Mouse (Mus musculus) ovary, adult 10 weeks (tissue): Measurements from ENCODE around the gene Serpina3b. TPM values are rescaled to one million over a fixed set of nuclear protein-coding genes. Genes with fewer than 3 reads are reported as not detected.

ENCODE experiments used
- polyA plus RNA-seq: library from polyadenylated mRNA; stranded (reverse); fragments of 350-450 nt; fragmentation: Illumina TruSeq; extraction: RNeasy Lipid Tissue Mini Kit (QIAGEN cat#74804); gene quantifications from one replicate; pipeline ENCODE4 v1.2.3, GENCODE M21; 2014

Gene Serpina3b
- polyA plus RNA-seq: not detected

DNA sequence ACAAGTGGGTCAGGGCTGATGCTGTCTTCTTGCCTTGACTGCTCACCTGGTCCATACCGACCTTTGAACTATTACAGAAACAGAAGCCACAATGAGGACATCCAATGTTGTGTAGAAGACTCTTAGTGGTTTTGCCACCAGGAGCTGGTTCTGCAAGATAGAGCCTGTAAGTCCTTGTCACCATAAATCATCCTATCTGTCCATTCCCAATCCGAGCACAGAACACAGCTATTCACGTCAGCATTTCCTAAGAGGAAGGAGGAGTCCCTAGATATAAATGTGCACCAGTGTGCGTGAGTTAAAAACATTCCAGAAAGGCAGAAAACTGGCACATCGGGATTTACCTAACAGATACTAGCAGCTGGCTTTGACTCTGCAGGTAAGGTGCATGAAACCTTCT is at the start of gene Serpina3b:
TSS of gene Serpina3b (plus strand) at position 301 of the 400 bp plus-strand sequence.

DNA sequence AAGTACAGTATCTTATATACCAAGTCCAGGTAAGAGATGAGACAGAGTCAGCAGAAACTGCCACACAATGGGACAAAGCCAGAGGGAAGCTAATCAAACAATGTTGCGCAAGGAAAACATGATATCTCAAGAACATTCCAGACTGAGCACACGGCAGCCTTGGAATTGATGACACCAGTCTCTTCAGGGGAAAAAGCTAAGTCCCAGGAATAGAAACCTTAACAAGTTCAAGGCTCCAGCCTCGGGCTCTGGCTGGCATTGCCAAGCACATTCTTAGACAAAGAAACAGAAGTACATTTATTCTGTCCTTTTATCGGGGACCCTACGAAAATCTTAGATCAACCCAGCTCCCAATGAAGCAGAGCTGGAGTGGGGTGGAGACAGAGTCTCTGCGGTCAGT is 27.0 kb upstream of the Serpina3b start, which contains the start of gene Serpina5:
TSS of gene Serpina5 (plus strand) at position 346 of the 400 bp plus-strand sequence.

DNA sequence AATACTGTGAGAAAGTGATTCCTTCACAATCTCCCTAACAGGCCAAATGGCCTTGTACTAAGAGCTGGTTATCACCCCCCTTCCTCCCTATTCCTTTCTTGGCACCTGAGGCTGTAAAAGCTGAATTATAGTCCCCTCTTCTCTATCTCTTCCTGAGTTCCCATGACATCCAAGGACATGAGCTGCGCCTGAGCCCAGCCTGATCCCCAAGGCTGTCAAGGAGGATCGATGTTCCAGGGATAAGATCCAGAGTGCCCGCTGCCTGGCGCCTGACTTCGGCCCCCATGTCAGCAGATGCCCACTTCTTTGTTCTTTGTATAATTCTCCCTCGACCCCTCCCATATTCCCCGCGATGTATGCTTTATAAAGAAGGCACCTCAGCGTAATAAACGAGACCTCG is 15.5 kb upstream of the Serpina3b start, which contains the start of gene Serpina3a:
TSS of gene Serpina3a (plus strand) at position 392 of the 400 bp plus-strand sequence.

DNA sequence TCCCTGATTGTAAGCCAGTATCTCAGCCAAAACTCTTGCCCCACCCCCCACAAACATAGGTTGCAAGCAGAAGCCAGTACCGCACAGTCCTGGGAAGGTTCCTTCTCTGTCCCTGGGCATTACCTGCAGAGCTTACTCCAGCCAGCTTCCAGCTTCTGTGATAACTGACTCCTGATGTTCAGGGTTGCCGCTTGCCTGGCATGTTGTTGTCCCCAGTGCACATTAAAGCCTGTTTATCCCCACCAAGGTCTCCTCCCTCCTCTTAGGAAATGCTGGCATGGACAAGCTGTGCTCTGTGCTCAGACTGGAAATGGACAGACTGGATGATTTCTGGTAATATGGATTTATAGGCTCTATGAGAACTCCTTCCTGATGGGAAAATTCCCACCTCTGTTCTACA is 25.9 kb downstream of the Serpina3b start, which contains the start of gene Serpina3c:
TSS of gene Serpina3c (minus strand) at position 215 of the 400 bp plus-strand sequence.

Other genes starting within 250 kb of the Serpina3b start
- not detected for gene Serpina1c, start 223.1 kb upstream of the Serpina3b start, polyA plus RNA-seq
- 20.9 TPM for gene Serpina1e, start 169.0 kb upstream of the Serpina3b start, polyA plus RNA-seq
- not detected for gene Serpina11, start 138.0 kb upstream of the Serpina3b start, polyA plus RNA-seq
- 0.40 TPM for gene Serpina9, start 114.2 kb upstream of the Serpina3b start, polyA plus RNA-seq
- not detected for gene Serpina12, start 83.6 kb upstream of the Serpina3b start, polyA plus RNA-seq
- gene Serpina5, start 26.9 kb upstream of the Serpina3b start, polyA plus RNA-seq: 138 TPM
- gene Serpina3a, start 15.3 kb upstream of the Serpina3b start, polyA plus RNA-seq: 2.9 TPM
- 40.5 TPM for gene Serpina3c, start 25.9 kb downstream of the Serpina3b start, polyA plus RNA-seq
- 0.46 TPM for gene Serpina3f, start 86.5 kb downstream of the Serpina3b start, polyA plus RNA-seq
- 27.1 TPM for gene Serpina3g, start 108.2 kb downstream of the Serpina3b start, polyA plus RNA-seq
- not detected for gene Serpina3i, start 135.1 kb downstream of the Serpina3b start, polyA plus RNA-seq
- gene Serpina3j, start 186.6 kb downstream of the Serpina3b start, polyA plus RNA-seq: not detected
- 0.29 TPM for gene Serpina3k, start 210.5 kb downstream of the Serpina3b start, polyA plus RNA-seq
- gene Serpina3m, start 210.5 kb downstream of the Serpina3b start, polyA plus RNA-seq: not detected